Mouse (Mus musculus) midbrain, embryonic 15.5 days (tissue): Measurements from ENCODE around the gene Nup160. TPM values are rescaled to one million over a fixed set of nuclear protein-coding genes. Genes with fewer than 3 reads are reported as not detected.

ENCODE experiments used
- ATAC-seq: fragments of 200-750 bp; cut with Nextera tagmentation; replicated peaks from 2 replicates; pipeline ENCODE4 v1.8.0; 2017; ENCODE audit warnings: moderate TSS enrichment
- H3K27ac ChIP-seq: fragments of 300-500 bp; sonication (generic); 2 replicates; pipeline ENCODE4 v1.5.1; 2015; ENCODE audit warnings: mild to moderate bottlenecking, inconsistent platforms
- H3K27me3 ChIP-seq: fragments of 300-500 bp; sonication (generic); replicated peaks from 2 replicates; pipeline ENCODE4 v1.6.1; 2015; ENCODE audit warnings: inconsistent platforms
- H3K36me3 ChIP-seq: fragments of 300-500 bp; sonication (generic); replicated peaks from 2 replicates; pipeline ENCODE4 v1.6.1; 2015; ENCODE audit warnings: inconsistent platforms
- H3K4me1 ChIP-seq: fragments of 300-500 bp; sonication (generic); 2 replicates; pipeline ENCODE4 v1.6.1; 2015; ENCODE audit warnings: inconsistent platforms
- H3K4me2 ChIP-seq: fragments of 300-500 bp; sonication (generic); 2 replicates; pipeline ENCODE4 v1.6.1; 2015; ENCODE audit warnings: inconsistent platforms, mild to moderate bottlenecking, moderate library complexity
- H3K4me3 ChIP-seq: fragments of 300-500 bp; sonication (generic); 2 replicates; pipeline ENCODE4 v1.5.1; 2015; ENCODE audit warnings: mild to moderate bottlenecking, inconsistent platforms
- H3K9ac ChIP-seq: fragments of 300-500 bp; sonication (generic); 2 replicates; pipeline ENCODE4 v1.6.1; 2015; ENCODE audit warnings: mild to moderate bottlenecking, inconsistent platforms
- H3K9me3 ChIP-seq: fragments of 300-500 bp; sonication (generic); 2 replicates; pipeline ENCODE4 v1.6.1; 2016; ENCODE audit warnings: inconsistent platforms
- WGBS: fragments of 180-500 bp; shearing (Covaris S2); methylation state at CpG from one replicate; pipeline ENCODE4 v1.1.7; 2015; ENCODE audit warnings: mixed read lengths; 5-methylcytosine and 5-hydroxymethylcytosine counted together
- polyA plus RNA-seq: library from polyadenylated mRNA; unstranded; fragments of >200 nt; fragmentation: Nextera tagmentation; extraction: Ambion mirVana; gene quantifications from 2 replicates; pipeline ENCODE4 v1.2.1, GENCODE M21; 2015

Nup160 gene
- polyA plus RNA-seq, 1 experiment from 2014 or later = 28.9 TPM

GRCm38 (mm10) chr2:90647084-90647483 is 29.9 kb upstream of the Nup160 start:
- ATAC-seq = no peak
- Histone ChIP-seq H3K36me3 (no peaks in the 10 kb centered on the region), H3K27ac (no peak overlapping the region), H3K9me3 (no peaks in the 10 kb centered on the region), H3K4me3 (no peak overlapping the region), H3K4me2 (no peak overlapping the region), H3K4me1 (no peaks in the 10 kb centered on the region), H3K27me3 (no peaks in the 10 kb centered on the region), H3K9ac (no peak overlapping the region)
- 86% methylated on average over 6 of the region's 6 CpGs for WGBS

DNA sequence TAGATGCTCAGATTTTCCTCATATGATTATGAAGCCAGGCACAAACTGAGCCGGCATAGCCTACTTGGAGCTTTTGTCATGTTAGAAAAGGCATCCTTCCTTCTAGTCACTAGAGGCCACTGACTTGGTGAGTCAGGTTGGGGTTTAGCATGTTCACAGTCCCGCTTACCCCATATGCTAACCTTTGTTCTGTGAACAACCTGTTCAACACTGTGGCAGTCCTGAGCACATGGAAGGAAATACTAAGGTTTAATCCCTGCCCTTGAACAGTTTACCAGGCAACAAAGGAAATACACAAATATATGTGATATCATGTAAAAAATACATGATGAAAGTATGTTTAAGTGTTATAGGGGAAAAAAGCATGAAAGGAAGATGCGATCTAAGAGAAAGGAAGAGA is 27.6 kb upstream of the Nup160 start:
- no peak overlapping the region for H3K9ac ChIP-seq
- H3K36me3 ChIP-seq = no peaks in the 10 kb centered on the region
- H3K27me3 ChIP-seq = no peaks in the 10 kb centered on the region
- 84% methylated on average over 3 of the region's 3 CpGs for WGBS
- no peak overlapping the region for H3K4me3 ChIP-seq
- ATAC-seq = no peak
- no peaks in the 10 kb centered on the region for H3K4me1 ChIP-seq
- no peaks in the 10 kb centered on the region for H3K9me3 ChIP-seq
- no peak overlapping the region for H3K27ac ChIP-seq
- H3K4me2 ChIP-seq = no peak overlapping the region

DNA sequence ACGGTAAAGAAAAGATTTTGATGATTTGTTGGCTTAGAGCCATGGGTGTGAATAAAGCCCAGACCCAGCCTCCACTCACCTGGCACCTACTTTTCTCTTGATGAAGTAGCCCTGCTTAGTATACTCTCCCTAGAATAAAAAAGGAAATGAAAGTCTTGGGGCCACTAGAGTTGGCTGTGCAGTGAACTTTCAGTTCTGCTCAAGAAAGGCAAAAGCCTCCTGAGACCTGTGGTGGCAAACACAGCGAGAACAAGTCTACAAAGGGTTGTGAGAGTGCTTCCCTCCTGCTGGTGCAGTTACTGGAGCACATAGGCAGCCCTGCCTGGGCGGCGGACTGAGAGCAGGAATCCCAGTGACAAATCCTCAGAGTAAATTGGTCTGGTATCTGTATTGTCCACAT is 27.1 kb upstream of the Nup160 start:
- no peak overlapping the region for H3K9ac ChIP-seq
- no peak for ATAC-seq
- H3K9me3 ChIP-seq = no peaks in the 10 kb centered on the region
- no peak overlapping the region for H3K4me3 ChIP-seq
- H3K4me2 ChIP-seq = no peak overlapping the region
- 67% methylated on average over 4 of the region's 4 CpGs for WGBS
- H3K36me3 ChIP-seq = no peaks in the 10 kb centered on the region
- no peaks in the 10 kb centered on the region for H3K27me3 ChIP-seq
- no peaks in the 10 kb centered on the region for H3K4me1 ChIP-seq
- no peak overlapping the region for H3K27ac ChIP-seq

DNA sequence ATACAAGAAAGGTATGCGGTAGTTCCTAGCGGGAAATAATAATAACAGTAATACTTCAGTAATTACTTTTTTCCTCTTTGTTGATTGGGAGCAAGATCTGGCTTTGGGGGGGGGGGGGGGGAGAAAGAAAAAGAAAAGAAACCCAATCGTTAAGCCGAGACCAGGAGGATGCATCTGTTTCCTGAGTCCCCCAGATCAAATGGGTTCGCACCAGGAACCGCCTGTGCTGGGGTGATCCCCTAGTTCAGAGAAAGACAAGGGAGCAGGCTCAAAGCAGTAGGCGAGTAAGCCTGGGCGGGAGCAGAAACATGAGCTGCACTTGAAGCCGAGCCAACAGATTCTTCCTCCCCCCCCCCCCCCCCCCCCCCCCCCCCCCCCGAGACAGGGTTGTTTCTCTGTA is 24.9 kb upstream of the Nup160 start:
- no peaks in the 10 kb centered on the region for H3K9me3 ChIP-seq
- H3K27me3 ChIP-seq = no peaks in the 10 kb centered on the region
- H3K36me3 ChIP-seq = no peaks in the 10 kb centered on the region
- no peak overlapping the region for H3K4me3 ChIP-seq
- H3K27ac ChIP-seq = no peak overlapping the region
- no peaks in the 10 kb centered on the region for H3K4me1 ChIP-seq
- no peak overlapping the region for H3K4me2 ChIP-seq
- H3K9ac ChIP-seq = no peak overlapping the region
- no peak for ATAC-seq
- WGBS = 90% methylated on average over 9 of the region's 10 CpGs

GRCm38 (mm10) chr2:90652993-90653392 is 24.0 kb upstream of the Nup160 start:
- Histone ChIP-seq H3K4me2 (no peak overlapping the region), H3K9ac (no peak overlapping the region), H3K4me3 (no peak overlapping the region), H3K4me1 (no peaks in the 10 kb centered on the region), H3K27ac (no peak overlapping the region), H3K36me3 (no peaks in the 10 kb centered on the region), H3K27me3 (no peaks in the 10 kb centered on the region), H3K9me3 (no peaks in the 10 kb centered on the region)
- WGBS = 70% methylated on average over 4 of the region's 4 CpGs
- no peak for ATAC-seq

- H3K27ac ChIP-seq = no peak overlapping the region
- H3K9ac ChIP-seq = no peak overlapping the region
- 87% methylated on average over 6 of the region's 6 CpGs for WGBS
- H3K4me2 ChIP-seq = no peak overlapping the region
- no peaks in the 10 kb centered on the region for H3K27me3 ChIP-seq
- H3K4me1 ChIP-seq = no peaks in the 10 kb centered on the region
- no peaks in the 10 kb centered on the region for H3K36me3 ChIP-seq
- no peak overlapping the region for H3K4me3 ChIP-seq
- no peaks in the 10 kb centered on the region for H3K9me3 ChIP-seq
- ATAC-seq = no peak
Measured at GRCm38 (mm10) chr2:90655449-90655848, 21.6 kb upstream of the Nup160 start.

GRCm38 (mm10) chr2:90658613-90659012 is 18.4 kb upstream of the Nup160 start:
- 81% methylated on average over 4 of the region's 4 CpGs for WGBS
- no peak for ATAC-seq
- H3K36me3 ChIP-seq = no peaks in the 10 kb centered on the region
- no peaks in the 10 kb centered on the region for H3K4me1 ChIP-seq
- no peak overlapping the region for H3K4me3 ChIP-seq
- H3K9ac ChIP-seq = no peak overlapping the region
- no peak overlapping the region for H3K27ac ChIP-seq
- no peak overlapping the region for H3K4me2 ChIP-seq
- no peaks in the 10 kb centered on the region for H3K9me3 ChIP-seq
- no peaks in the 10 kb centered on the region for H3K27me3 ChIP-seq

- Histone ChIP-seq H3K9ac (no peak overlapping the region), H3K36me3 (no peaks in the 10 kb centered on the region), H3K27me3 (no peaks in the 10 kb centered on the region), H3K4me2 (no peak overlapping the region), H3K4me1 (no peaks in the 10 kb centered on the region), H3K27ac (no peak overlapping the region), H3K4me3 (no peak overlapping the region), H3K9me3 (no peaks in the 10 kb centered on the region)
- 95% methylated on average over 1 of the region's 1 CpGs for WGBS
- no peak for ATAC-seq
Measured at GRCm38 (mm10) chr2:90659016-90659415, 18.0 kb upstream of the Nup160 start.

DNA sequence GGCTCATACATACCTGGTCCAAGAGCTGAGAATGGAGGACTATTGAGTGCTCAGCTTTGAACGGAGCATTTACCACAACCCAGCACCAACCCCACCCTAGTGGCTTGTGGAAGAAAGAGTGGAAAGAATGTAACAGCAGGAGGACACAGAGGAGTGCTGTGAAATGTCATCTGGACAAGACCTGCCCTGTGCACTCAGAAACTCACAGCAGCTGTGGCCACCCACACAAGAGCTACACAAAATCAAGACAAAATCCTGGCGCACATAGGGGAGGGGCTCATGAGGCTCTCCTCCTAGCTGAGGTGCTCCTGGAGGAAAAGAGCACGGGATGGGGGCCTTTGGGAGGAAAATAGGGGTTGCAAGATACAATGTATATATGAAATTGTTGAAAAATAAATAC is 17.4 kb upstream of the Nup160 start:
- H3K9me3 ChIP-seq = no peaks in the 10 kb centered on the region
- no peaks in the 10 kb centered on the region for H3K27me3 ChIP-seq
- no peak overlapping the region for H3K27ac ChIP-seq
- H3K36me3 ChIP-seq = no peaks in the 10 kb centered on the region
- 65% methylated on average over 3 of the region's 3 CpGs for WGBS
- no peak for ATAC-seq
- no peak overlapping the region for H3K4me2 ChIP-seq
- no peak overlapping the region for H3K9ac ChIP-seq
- H3K4me3 ChIP-seq = no peak overlapping the region
- no peaks in the 10 kb centered on the region for H3K4me1 ChIP-seq

DNA sequence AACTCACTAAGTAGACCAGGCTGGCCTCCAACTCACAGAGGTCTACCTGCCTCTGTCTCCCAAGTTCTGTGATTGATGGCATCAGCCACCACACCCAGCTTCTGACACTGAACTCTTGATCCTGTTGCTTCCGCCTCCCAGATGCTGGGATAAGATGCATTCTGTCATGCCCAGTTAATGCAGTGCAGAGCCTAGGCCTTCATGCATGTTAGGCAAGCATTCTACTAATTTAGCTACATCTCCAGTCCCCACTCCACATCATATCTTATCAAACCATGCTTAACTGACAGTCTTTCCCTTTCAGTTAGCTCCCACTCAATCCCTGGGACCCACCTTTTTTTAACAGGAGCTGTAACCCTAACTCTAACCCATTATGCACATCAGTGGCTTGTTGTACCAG is 16.1 kb upstream of the Nup160 start:
- no peak overlapping the region for H3K4me3 ChIP-seq
- H3K27me3 ChIP-seq = no peaks in the 10 kb centered on the region
- no peaks in the 10 kb centered on the region for H3K4me1 ChIP-seq
- H3K4me2 ChIP-seq = no peak overlapping the region
- H3K27ac ChIP-seq = no peak overlapping the region
- H3K36me3 ChIP-seq = no peaks in the 10 kb centered on the region
- ATAC-seq = no peak
- 90% methylated on average over 1 of the region's 1 CpGs for WGBS
- no peaks in the 10 kb centered on the region for H3K9me3 ChIP-seq
- no peak overlapping the region for H3K9ac ChIP-seq

GRCm38 (mm10) chr2:90661426-90661825 is 15.6 kb upstream of the Nup160 start:
- 61% methylated on average over 3 of the region's 3 CpGs for WGBS
- no peaks in the 10 kb centered on the region for H3K4me1 ChIP-seq
- H3K4me2 ChIP-seq = no peak overlapping the region
- ATAC-seq = no peak
- H3K27ac ChIP-seq = no peak overlapping the region
- H3K4me3 ChIP-seq = no peak overlapping the region
- H3K27me3 ChIP-seq = no peaks in the 10 kb centered on the region
- no peaks in the 10 kb centered on the region for H3K9me3 ChIP-seq
- H3K9ac ChIP-seq = no peak overlapping the region
- H3K36me3 ChIP-seq = no peaks in the 10 kb centered on the region

DNA sequence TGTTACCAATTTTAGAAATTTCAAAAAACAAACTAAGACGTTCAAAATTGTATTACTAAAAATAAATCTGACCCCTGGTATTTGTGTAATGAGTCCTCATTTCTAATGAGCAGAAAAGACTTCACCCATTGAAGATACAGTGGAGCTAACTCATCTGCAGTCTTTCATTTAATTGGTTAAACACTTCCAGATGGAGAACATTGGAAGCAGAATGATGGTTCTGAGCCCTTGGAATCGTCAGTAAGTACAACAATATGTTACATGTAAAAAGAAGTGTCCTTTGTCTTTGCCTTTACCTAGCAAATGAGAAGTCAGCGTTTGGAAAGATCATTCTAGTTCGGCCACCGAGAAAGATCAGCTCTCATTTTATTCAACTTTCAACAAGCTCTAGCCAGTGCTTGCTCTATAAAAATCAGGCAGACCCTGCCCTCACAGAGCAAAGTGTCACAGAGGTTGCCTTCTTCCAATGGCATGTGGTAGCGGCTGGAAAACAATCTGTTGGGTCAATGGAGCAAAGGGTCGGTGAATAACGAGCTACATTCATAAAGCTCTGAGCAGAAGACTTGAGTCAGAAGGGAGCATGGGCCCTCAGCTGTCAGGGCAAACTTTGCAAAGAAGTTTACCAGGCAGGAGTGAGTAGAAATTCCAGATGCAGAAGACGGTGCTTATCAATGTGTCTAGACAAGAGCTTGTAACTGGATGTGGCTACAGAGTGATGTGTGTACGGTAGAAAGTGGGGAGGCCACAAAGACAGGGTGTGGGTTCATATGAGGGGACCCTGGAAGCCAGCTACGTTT is 10.2 kb upstream of the Nup160 start:
- H3K4me3 ChIP-seq = no peak overlapping the region
- no peak for ATAC-seq
- H3K36me3 ChIP-seq = no peaks in the 10 kb centered on the region
- no peak overlapping the region for H3K9ac ChIP-seq
- H3K9me3 ChIP-seq = peaks cover 3% of the 10 kb centered on the region; the same call in 1 of the 2 replicates
- H3K27me3 ChIP-seq = no peaks in the 10 kb centered on the region
- no peaks in the 10 kb centered on the region; the same call in 1 of the 2 replicates for H3K4me1 ChIP-seq
- no peak overlapping the region for H3K27ac ChIP-seq
- H3K4me2 ChIP-seq = no peak overlapping the region
- WGBS = 75% methylated on average over 11 of the region's 11 CpGs
